ENCODE assay signal across 16 mouse cellular contexts in genomic region chr12:11277207-11277606, GRCm38 (mm10).
"Had no signal": no experiment of that assay in that cellular context is flagged by ENCODE, and none has a peak within 500 bp of the region (broad histone marks: within the 10 kb centered on the region; RNA-seq: fewer than 3 reads in every experiment).

No protein-coding gene starts in this region.

- H3K4me3 ChIP-seq: intestine, embryonic 15.5 days; kidney, embryonic 15.5 days; left cerebral cortex, adult 2 months; liver, embryonic 13.5 days; neural tube, embryonic 12.5 days; stomach, embryonic 15.5 days had no signal

- DNase-seq: kidney, adult 11 months; kidney, adult 8-10 months; kidney, postnatal 10 days; kidney, postnatal 36 days; layer of hippocampus, postnatal 36 days; liver, embryonic 13.5 days; lung, adult 2 months; lung, postnatal 14 days; midbrain, embryonic 14.5 days; thymus, postnatal 25 days had no signal

- H3K9me3 ChIP-seq: intestine, embryonic 15.5 days; kidney, embryonic 15.5 days; liver, embryonic 13.5 days; neural tube, embryonic 12.5 days; stomach, embryonic 15.5 days had no signal

- H3K4me1 ChIP-seq: intestine, embryonic 15.5 days; kidney, embryonic 15.5 days; liver, embryonic 13.5 days; neural tube, embryonic 12.5 days; stomach, embryonic 15.5 days had no signal

- H3K27me3 ChIP-seq: intestine, embryonic 15.5 days; kidney, embryonic 15.5 days; liver, embryonic 13.5 days; neural tube, embryonic 12.5 days; stomach, embryonic 15.5 days had no signal

- H3K4me2 ChIP-seq: intestine, embryonic 15.5 days; kidney, embryonic 15.5 days; liver, embryonic 13.5 days; neural tube, embryonic 12.5 days; stomach, embryonic 15.5 days had no signal

- H3K9ac ChIP-seq: intestine, embryonic 15.5 days; kidney, embryonic 15.5 days; liver, embryonic 13.5 days; neural tube, embryonic 12.5 days; stomach, embryonic 15.5 days had no signal

- H3K27ac ChIP-seq: intestine, embryonic 15.5 days; kidney, embryonic 15.5 days; left cerebral cortex, adult 2 months; liver, embryonic 13.5 days; macrophage; neural tube, embryonic 12.5 days; stomach, embryonic 15.5 days had no signal

- ATAC-seq: intestine, embryonic 15.5 days had no signal
